Mouse (Mus musculus): Measurements from ENCODE around the gene Copz2.

DNA sequence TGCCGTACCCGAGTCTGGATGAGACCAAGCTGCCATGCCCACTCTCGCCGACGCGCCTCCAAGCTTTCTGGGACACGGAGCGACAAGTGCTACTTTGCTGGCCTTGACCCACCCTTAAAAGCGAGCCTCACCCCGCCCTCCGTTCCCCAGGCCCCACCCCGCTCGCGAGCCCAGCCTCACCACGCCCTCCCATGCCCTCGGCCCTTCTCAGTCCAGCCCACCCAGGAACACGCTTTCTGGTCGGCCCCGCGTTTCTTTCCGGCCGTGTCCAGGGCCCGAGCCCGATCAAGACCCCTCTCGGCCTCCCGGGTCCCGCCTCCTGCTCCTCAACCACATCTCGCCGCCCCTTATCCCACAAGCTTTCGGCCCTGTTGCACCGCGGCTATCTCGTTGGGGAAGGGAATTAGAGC lies 20.3 kb upstream of the Copz2 start:
- TF ChIP-seq CTCF (IDR thresholded peaks at IDR 0.05; ENCODE audit: extremely low read depth, insufficient read length, insufficient replicate concordance, low read depth, low read length) (peak; percentile 22; the same call in 1 of the 2 replicates), POLR2A (IDR thresholded peaks at IDR 0.05; ENCODE audit: low read depth, low read length) (peak; percentile 90; the same call in 1 of the 2 replicates)

Data from small intestine, adult 2 months (tissue).